In genomic region chr5:99953883-99954282, GRCm38 (mm10) we compare ENCODE assay signal across 16 mouse cellular contexts. TPM values are rescaled to one million over a fixed set of nuclear protein-coding genes. Genes with fewer than 3 reads are reported as not detected.
DNase-seq lines count a peak whose midpoint lies in the region; ATAC-seq lines count a peak whose summit lies in the region.
"Had no signal": no experiment of that assay in that cellular context is flagged by ENCODE, and none has a peak within 500 bp of the region (broad histone marks: within the 10 kb centered on the region; RNA-seq: fewer than 3 reads in every experiment).

No protein-coding gene starts in this region.

- no peaks in the 10 kb centered on the region for H3K36me3 ChIP-seq in hindbrain, embryonic 11.5 days (ENCODE audit: control insufficient read depth, insufficient read depth, low read length)
- peaks cover 17% of the 10 kb centered on the region for H3K36me3 ChIP-seq in hindbrain, embryonic 13.5 days
- peaks cover 8% of the 10 kb centered on the region for H3K36me3 ChIP-seq in forebrain, embryonic 16.5 days (ENCODE audit: control insufficient read depth, insufficient read depth)
- H3K36me3 ChIP-seq in midbrain, embryonic 13.5 days: peaks cover 17% of the 10 kb centered on the region; the same call in 1 of the 2 replicates

- H3K4me1 ChIP-seq in hindbrain, embryonic 11.5 days (replicated peaks; ENCODE audit: control insufficient read depth, insufficient read depth, low read length): no peaks in the 10 kb centered on the region; the same call in 1 of the 2 replicates
- 0 out of 2 replicates have a peak, but pooled peaks cover 3% of the 10 kb centered on the region for H3K4me1 ChIP-seq in hindbrain, embryonic 13.5 days (replicated peaks)
- H3K4me1 ChIP-seq in forebrain, embryonic 16.5 days (replicated peaks; ENCODE audit: control insufficient read depth, insufficient read depth, low read length): no peaks in the 10 kb centered on the region
- peaks cover 8% of the 10 kb centered on the region for H3K4me1 ChIP-seq in midbrain, embryonic 13.5 days (replicated peaks)
- H3K4me1 ChIP-seq: limb, embryonic 13.5 days; liver, embryonic 15.5 days had no signal

- no peak overlapping the region for H3K9ac ChIP-seq in hindbrain, embryonic 11.5 days (ENCODE audit: low read depth, low read length)
- no peak overlapping the region for H3K9ac ChIP-seq in hindbrain, embryonic 13.5 days
- no peak overlapping the region for H3K9ac ChIP-seq in forebrain, embryonic 16.5 days (replicated peaks; ENCODE audit: low read depth, low read length)
- H3K9ac ChIP-seq in midbrain, embryonic 13.5 days (replicated peaks): no peak overlapping the region
- H3K9ac ChIP-seq: limb, embryonic 13.5 days; liver, embryonic 15.5 days had no signal

- no peaks in the 10 kb centered on the region for H3K27me3 ChIP-seq in hindbrain, embryonic 11.5 days (ENCODE audit: control insufficient read depth, insufficient read depth, low read length)
- H3K27me3 ChIP-seq in hindbrain, embryonic 13.5 days: no peaks in the 10 kb centered on the region
- H3K27me3 ChIP-seq in forebrain, embryonic 16.5 days (replicated peaks; ENCODE audit: control insufficient read depth, insufficient read depth, low read length): no peaks in the 10 kb centered on the region
- H3K27me3 ChIP-seq in midbrain, embryonic 13.5 days: no peaks in the 10 kb centered on the region
- H3K27me3 ChIP-seq: limb, embryonic 13.5 days; liver, embryonic 15.5 days had no signal

- H3K4me2 ChIP-seq in hindbrain, embryonic 11.5 days (replicated peaks; ENCODE audit: low read depth, low read length): no peak overlapping the region
- no peak overlapping the region for H3K4me2 ChIP-seq in hindbrain, embryonic 13.5 days
- no peak overlapping the region for H3K4me2 ChIP-seq in forebrain, embryonic 16.5 days (ENCODE audit: low read length)
- no peak overlapping the region for H3K4me2 ChIP-seq in midbrain, embryonic 13.5 days (replicated peaks)
- H3K4me2 ChIP-seq: limb, embryonic 13.5 days; liver, embryonic 15.5 days had no signal

- peak; percentile 78 for ATAC-seq in hindbrain, embryonic 11.5 days (ENCODE audit: low FRiP score)
- no peak; the same call in 1 of the 2 replicates for ATAC-seq in hindbrain, embryonic 13.5 days (ENCODE audit: low FRiP score)
- peak; percentile 21 for ATAC-seq in forebrain, embryonic 16.5 days
- peak; percentile 65 for ATAC-seq in midbrain, embryonic 13.5 days

- no peak overlapping the region for H3K4me3 ChIP-seq in hindbrain, embryonic 11.5 days (ENCODE audit: low read depth, low read length)
- H3K4me3 ChIP-seq in hindbrain, embryonic 13.5 days: no peak overlapping the region
- H3K4me3 ChIP-seq in forebrain, embryonic 16.5 days (replicated peaks; ENCODE audit: low read length): no peak overlapping the region
- no peak overlapping the region for H3K4me3 ChIP-seq in midbrain, embryonic 13.5 days (replicated peaks)
- H3K4me3 ChIP-seq: gastrocnemius, adult 2 months; heart, adult 2 months; limb, embryonic 13.5 days; liver, embryonic 15.5 days had no signal

- H3K27ac ChIP-seq in hindbrain, embryonic 11.5 days (ENCODE audit: low read depth, low read length): no peak overlapping the region
- no peak overlapping the region for H3K27ac ChIP-seq in hindbrain, embryonic 13.5 days
- no peak overlapping the region for H3K27ac ChIP-seq in forebrain, embryonic 16.5 days (ENCODE audit: low read length)
- H3K27ac ChIP-seq in midbrain, embryonic 13.5 days: peak overlapping the region; percentile 10; the same call in 1 of the 2 replicates
- H3K27ac ChIP-seq: gastrocnemius, adult 2 months; heart, adult 2 months; limb, embryonic 13.5 days; liver, embryonic 15.5 days had no signal

- peak; percentile 59 for DNase-seq in hindbrain, embryonic 11.5 days (ENCODE audit: low spot score)
- no peak for DNase-seq in adipocyte (ENCODE audit: low spot score)
- DNase-seq in kidney, adult 8-10 months: no peak
- DNase-seq in adrenal gland, postnatal 36 days: no peak
- DNase-seq: B cell, adult 2 months; cerebellum, adult 8-10 months; gastrocnemius, adult 2 months; heart, adult 2 months; right cerebral cortex, postnatal 14 days; thymus, postnatal 36 days had no signal

- H3K9me3 ChIP-seq in hindbrain, embryonic 11.5 days (ENCODE audit: control insufficient read depth, low read length): no peaks in the 10 kb centered on the region
- no peaks in the 10 kb centered on the region for H3K9me3 ChIP-seq in hindbrain, embryonic 13.5 days
- H3K9me3 ChIP-seq in forebrain, embryonic 16.5 days (ENCODE audit: control insufficient read depth, low read length): no peaks in the 10 kb centered on the region
- no peaks in the 10 kb centered on the region for H3K9me3 ChIP-seq in midbrain, embryonic 13.5 days
- H3K9me3 ChIP-seq: limb, embryonic 13.5 days; liver, embryonic 15.5 days had no signal

- WGBS in hindbrain, embryonic 11.5 days: 7% methylated on average over 1 of the region's 1 CpGs
- WGBS in hindbrain, embryonic 13.5 days: 11% methylated on average over 1 of the region's 1 CpGs
- 10% methylated on average over 1 of the region's 1 CpGs for WGBS in forebrain, embryonic 16.5 days
- WGBS in midbrain, embryonic 13.5 days: 10% methylated on average over 1 of the region's 1 CpGs

RNA-seq across cellular contexts. Expression of gene Hnrnpd, which starts 24.9 kb away (rescaled TPM):
- 253 and 281 TPM in 2 replicates for polyA plus RNA-seq in hindbrain, embryonic 11.5 days (2014; fragmentation: Nextera tagmentation; extraction: Ambion mirVana)
- polyA plus RNA-seq in hindbrain, embryonic 13.5 days (2015; fragmentation: Nextera tagmentation; extraction: Ambion mirVana): 143 and 182 TPM in 2 replicates
- 164 and 187 TPM in 2 replicates for polyA plus RNA-seq in forebrain, embryonic 16.5 days (2015; fragmentation: Nextera tagmentation; extraction: Ambion mirVana)
- polyA plus RNA-seq in midbrain, embryonic 13.5 days (2015; fragmentation: Nextera tagmentation; extraction: Ambion mirVana): 135 and 217 TPM in 2 replicates
- 100 to 1,000 TPM; 131 to 138 TPM for total RNA-seq in adrenal gland, postnatal 36 days (2021)

RNA-seq across cellular contexts. Expression of gene 4930524J08Rik, which starts 25.0 kb away (rescaled TPM):
- polyA plus RNA-seq in hindbrain, embryonic 11.5 days (2014; fragmentation: Nextera tagmentation; extraction: Ambion mirVana): 2.7 and 3.6 TPM in 2 replicates
- 3.9 and 4.0 TPM in 2 replicates for polyA plus RNA-seq in hindbrain, embryonic 13.5 days (2015; fragmentation: Nextera tagmentation; extraction: Ambion mirVana)
- 2.2 and 3.1 TPM in 2 replicates for polyA plus RNA-seq in forebrain, embryonic 16.5 days (2015; fragmentation: Nextera tagmentation; extraction: Ambion mirVana)
- polyA plus RNA-seq in midbrain, embryonic 13.5 days (2015; fragmentation: Nextera tagmentation; extraction: Ambion mirVana): 3.4 and 4.0 TPM in 2 replicates
- total RNA-seq in adrenal gland, postnatal 36 days (2021): 1 to 10 TPM; 1.2 to 2.2 TPM

RNA-seq across cellular contexts. Expression of gene Vamp9, which starts 47.8 kb away (rescaled TPM):
- polyA plus RNA-seq in hindbrain, embryonic 11.5 days (2014; fragmentation: Nextera tagmentation; extraction: Ambion mirVana): 0.24 and 0.60 TPM in 2 replicates
- polyA plus RNA-seq in hindbrain, embryonic 13.5 days (2015; fragmentation: Nextera tagmentation; extraction: Ambion mirVana): 0.79 and 0.93 TPM in 2 replicates
- polyA plus RNA-seq in forebrain, embryonic 16.5 days (2015; fragmentation: Nextera tagmentation; extraction: Ambion mirVana): 0.78 and 1.0 TPM in 2 replicates
- 0.86 and 0.95 TPM in 2 replicates for polyA plus RNA-seq in midbrain, embryonic 13.5 days (2015; fragmentation: Nextera tagmentation; extraction: Ambion mirVana)
- under 1 TPM in 1 of 2 experiments, not detected in 1; 0.99 TPM for total RNA-seq in adrenal gland, postnatal 36 days (2021)
- total RNA-seq: gastrocnemius, adult 2 months had no signal
- polyA plus RNA-seq: heart, adult 2 months; kidney, embryonic 14.5 days; liver, embryonic 15.5 days had no signal
